Mouse (Mus musculus): ENCODE measurements around the gene Sc5d. TPM values are rescaled to one million over a fixed set of nuclear protein-coding genes. Genes with fewer than 3 reads are reported as not detected.

Gene Sc5d
- polyA plus RNA-seq, 1 experiment from 2014 or later: 33.2 TPM

DNA sequence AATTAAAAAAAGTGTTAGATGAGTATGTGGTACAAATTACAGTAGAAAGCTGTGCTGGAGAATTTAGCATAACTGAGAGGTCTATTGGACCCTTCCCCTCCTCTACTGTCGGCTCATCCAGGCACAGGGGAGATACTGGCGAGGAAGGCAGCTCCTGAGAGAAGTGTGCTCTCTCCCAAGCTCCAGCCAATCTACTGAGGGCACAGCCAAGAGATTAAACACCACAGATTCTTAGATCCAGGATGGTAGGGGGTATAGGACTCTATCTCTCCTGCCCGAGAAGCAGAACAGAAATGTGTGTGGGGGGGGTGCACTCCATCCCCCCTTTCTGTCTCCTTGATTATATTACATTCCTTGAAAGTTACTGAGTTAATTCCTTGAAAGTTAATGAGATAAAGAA is 14.0 kb upstream of the Sc5d start:
- ATAC-seq (ENCODE audit: low read depth): no peak
- H3K27ac ChIP-seq (ENCODE audit: low read length): no peak overlapping the region
- 62% methylated on average over 3 of the region's 3 CpGs for WGBS

DNA sequence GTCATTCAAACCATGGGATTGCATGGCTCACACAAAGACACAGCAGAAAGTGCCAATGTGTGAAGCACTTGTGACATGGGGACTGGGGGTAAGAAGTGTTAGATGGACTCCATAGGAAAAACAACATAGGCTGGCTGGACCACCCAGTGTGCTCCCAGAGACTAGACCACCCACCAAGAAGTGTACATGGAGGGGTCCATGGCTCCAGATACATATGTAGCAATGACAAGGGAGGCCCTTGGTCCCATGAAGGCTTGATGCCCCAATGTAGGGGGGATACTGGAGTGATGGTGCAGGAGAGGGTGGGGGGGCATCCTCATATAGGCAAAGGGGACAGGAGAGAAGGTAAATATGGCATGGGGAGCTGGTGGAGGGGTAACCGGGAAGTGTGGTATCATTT is 13.6 kb upstream of the Sc5d start:
- ATAC-seq (ENCODE audit: low read depth): no peak
- Histone ChIP-seq H3K27ac (ENCODE audit: low read length) (no peak overlapping the region), H3K36me3 (ENCODE audit: control insufficient read depth, insufficient read depth, low read length) (no peaks in the 10 kb centered on the region), H3K9ac (ENCODE audit: low read length) (no peak overlapping the region), H3K4me1 (replicated peaks; ENCODE audit: control insufficient read depth, insufficient read depth, low read length) (no peaks in the 10 kb centered on the region), H3K9me3 (ENCODE audit: control insufficient read depth, low read length) (no peaks in the 10 kb centered on the region), H3K27me3 (ENCODE audit: control insufficient read depth, insufficient read depth, low read depth, low read length) (no peaks in the 10 kb centered on the region), H3K4me2 (ENCODE audit: low read depth, low read length) (no peak overlapping the region), H3K4me3 (ENCODE audit: low read length) (no peak overlapping the region)
- 77% methylated on average over 1 of the region's 1 CpGs for WGBS

More for the DNA sequence above, 14.0 kb upstream of the Sc5d start:
- H3K4me3 ChIP-seq (ENCODE audit: low read length): no peak overlapping the region
- H3K4me1 ChIP-seq (replicated peaks; ENCODE audit: control insufficient read depth, insufficient read depth, low read length): no peaks in the 10 kb centered on the region
- H3K36me3 ChIP-seq (ENCODE audit: control insufficient read depth, insufficient read depth, low read length): no peaks in the 10 kb centered on the region
- H3K9ac ChIP-seq (ENCODE audit: low read length): no peak overlapping the region
- H3K4me2 ChIP-seq (ENCODE audit: low read depth, low read length): no peak overlapping the region
- no peaks in the 10 kb centered on the region for H3K27me3 ChIP-seq (ENCODE audit: control insufficient read depth, insufficient read depth, low read depth, low read length)
- H3K9me3 ChIP-seq (ENCODE audit: control insufficient read depth, low read length): no peaks in the 10 kb centered on the region

GRCm38 (mm10) chr9:42277162-42277561 is 13.1 kb upstream of the Sc5d start:
- Histone ChIP-seq H3K4me3 (ENCODE audit: low read length) (no peak overlapping the region), H3K9ac (ENCODE audit: low read length) (no peak overlapping the region), H3K27ac (ENCODE audit: low read length) (no peak overlapping the region), H3K36me3 (ENCODE audit: control insufficient read depth, insufficient read depth, low read length) (no peaks in the 10 kb centered on the region), H3K9me3 (ENCODE audit: control insufficient read depth, low read length) (no peaks in the 10 kb centered on the region), H3K4me2 (ENCODE audit: low read depth, low read length) (no peak overlapping the region), H3K4me1 (replicated peaks; ENCODE audit: control insufficient read depth, insufficient read depth, low read length) (no peaks in the 10 kb centered on the region), H3K27me3 (ENCODE audit: control insufficient read depth, insufficient read depth, low read depth, low read length) (no peaks in the 10 kb centered on the region)
- ATAC-seq (ENCODE audit: low read depth): no peak

DNA sequence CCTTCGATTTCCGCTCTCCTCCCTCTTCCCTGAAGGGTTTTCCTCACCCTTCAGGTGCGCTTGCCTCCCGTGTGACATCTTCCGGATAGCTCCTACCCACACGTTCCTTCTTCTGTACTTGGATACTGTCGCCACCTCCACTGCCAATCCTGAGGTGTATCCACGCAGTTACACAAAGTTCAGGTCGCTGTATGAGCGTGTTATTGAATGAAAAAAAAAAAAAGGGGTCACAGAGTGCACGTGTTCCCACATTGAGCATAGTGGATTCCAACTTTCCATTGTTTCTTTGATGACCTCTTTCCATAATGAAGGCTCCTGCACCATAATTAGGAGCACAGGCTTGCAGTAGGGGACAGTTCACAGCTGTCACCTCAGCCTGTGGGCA is 11.7 kb upstream of the Sc5d start:
- Histone ChIP-seq H3K9me3 (ENCODE audit: control insufficient read depth, low read length) (no peaks in the 10 kb centered on the region), H3K4me3 (ENCODE audit: low read length) (no peak overlapping the region), H3K4me2 (ENCODE audit: low read depth, low read length) (no peak overlapping the region), H3K27ac (ENCODE audit: low read length) (no peak overlapping the region), H3K36me3 (ENCODE audit: control insufficient read depth, insufficient read depth, low read length) (no peaks in the 10 kb centered on the region), H3K4me1 (replicated peaks; ENCODE audit: control insufficient read depth, insufficient read depth, low read length) (no peaks in the 10 kb centered on the region), H3K9ac (ENCODE audit: low read length) (no peak overlapping the region), H3K27me3 (ENCODE audit: control insufficient read depth, insufficient read depth, low read depth, low read length) (no peaks in the 10 kb centered on the region)
- 62% methylated on average over 11 of the region's 11 CpGs for WGBS
- ATAC-seq (ENCODE audit: low read depth): no peak

GRCm38 (mm10) chr9:42275027-42275760 is 11.1 kb upstream of the Sc5d start:
- H3K36me3 ChIP-seq (ENCODE audit: control insufficient read depth, insufficient read depth, low read length): no peaks in the 10 kb centered on the region
- 46% methylated on average over 13 of the region's 13 CpGs for WGBS
- H3K9ac ChIP-seq (ENCODE audit: low read length): no peak overlapping the region
- H3K4me2 ChIP-seq (ENCODE audit: low read depth, low read length): no peak overlapping the region
- H3K9me3 ChIP-seq (ENCODE audit: control insufficient read depth, low read length): no peaks in the 10 kb centered on the region
- no peak overlapping the region for H3K4me3 ChIP-seq (ENCODE audit: low read length)
- H3K27me3 ChIP-seq (ENCODE audit: control insufficient read depth, insufficient read depth, low read depth, low read length): no peaks in the 10 kb centered on the region
- H3K27ac ChIP-seq (ENCODE audit: low read length): no peak overlapping the region
- H3K4me1 ChIP-seq (replicated peaks; ENCODE audit: control insufficient read depth, insufficient read depth, low read length): no peaks in the 10 kb centered on the region
- ATAC-seq (ENCODE audit: low read depth): no peak

DNA sequence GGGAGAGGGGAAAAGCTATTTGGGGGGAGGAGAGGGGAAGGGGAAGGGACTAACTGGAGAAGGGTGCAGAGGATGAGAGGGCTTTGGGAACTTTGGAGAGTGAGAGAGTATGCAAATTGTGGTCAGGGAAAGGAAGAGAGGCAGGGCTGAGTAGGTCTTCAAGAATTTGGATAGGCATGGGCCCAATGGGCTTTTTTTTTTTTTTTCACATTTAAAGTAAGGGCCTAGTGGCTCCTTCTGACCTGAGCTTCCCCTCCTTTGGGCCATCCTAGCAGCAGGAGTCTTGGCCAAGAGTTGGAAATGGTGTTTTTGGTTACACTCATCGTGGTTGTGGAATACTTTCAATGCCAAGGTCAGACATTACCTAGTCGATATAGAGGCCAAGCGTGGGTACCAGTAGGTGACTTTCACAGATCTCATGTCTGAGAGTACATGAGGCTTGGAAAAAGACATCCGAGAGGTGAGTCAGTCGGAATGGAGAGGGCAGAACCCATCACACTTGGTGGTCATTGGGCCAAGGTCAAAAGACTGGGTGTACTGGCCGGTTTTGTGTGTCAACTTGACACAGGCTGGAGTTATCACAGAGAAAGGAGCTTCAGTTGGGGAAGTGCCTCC is 9.7 kb upstream of the Sc5d start:
- Histone ChIP-seq H3K4me2 (ENCODE audit: low read depth, low read length) (no peak overlapping the region), H3K27me3 (ENCODE audit: control insufficient read depth, insufficient read depth, low read depth, low read length) (no peaks in the 10 kb centered on the region), H3K4me3 (ENCODE audit: low read length) (no peak overlapping the region), H3K9me3 (ENCODE audit: control insufficient read depth, low read length) (no peaks in the 10 kb centered on the region), H3K4me1 (replicated peaks; ENCODE audit: control insufficient read depth, insufficient read depth, low read length) (no peaks in the 10 kb centered on the region), H3K36me3 (ENCODE audit: control insufficient read depth, insufficient read depth, low read length) (no peaks in the 10 kb centered on the region), H3K9ac (ENCODE audit: low read length) (no peak overlapping the region), H3K27ac (ENCODE audit: low read length) (no peak overlapping the region)
- WGBS: 85% methylated on average over 6 of the region's 6 CpGs
- ATAC-seq (ENCODE audit: low read depth): no peak

DNA sequence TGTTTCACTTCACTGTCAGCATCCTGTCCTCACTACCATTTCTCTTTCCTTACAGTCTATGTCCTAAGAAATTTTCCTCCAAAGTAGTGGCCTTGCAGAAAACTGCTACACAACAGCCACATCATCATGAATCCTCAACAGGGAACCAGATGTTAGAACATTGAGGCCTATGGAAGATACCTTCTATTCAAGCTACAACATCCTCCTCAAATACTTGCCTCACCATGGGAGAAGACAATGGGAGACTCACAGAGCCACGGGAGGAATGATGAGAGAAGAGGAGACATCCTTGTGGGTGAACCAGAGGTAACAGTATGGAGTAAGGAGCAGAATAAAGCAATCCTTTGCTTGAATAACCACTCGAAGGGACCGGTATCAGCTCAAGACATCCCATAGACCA is 9.1 kb upstream of the Sc5d start:
- no peaks in the 10 kb centered on the region for H3K27me3 ChIP-seq (ENCODE audit: control insufficient read depth, insufficient read depth, low read depth, low read length)
- WGBS: 79% methylated on average over 3 of the region's 3 CpGs
- no peaks in the 10 kb centered on the region for H3K4me1 ChIP-seq (replicated peaks; ENCODE audit: control insufficient read depth, insufficient read depth, low read length)
- H3K36me3 ChIP-seq (ENCODE audit: control insufficient read depth, insufficient read depth, low read length): no peaks in the 10 kb centered on the region
- no peak overlapping the region for H3K27ac ChIP-seq (ENCODE audit: low read length)
- no peak overlapping the region for H3K4me3 ChIP-seq (ENCODE audit: low read length)
- ATAC-seq (ENCODE audit: low read depth): no peak
- no peak overlapping the region for H3K4me2 ChIP-seq (ENCODE audit: low read depth, low read length)
- no peak overlapping the region for H3K9ac ChIP-seq (ENCODE audit: low read length)
- H3K9me3 ChIP-seq (ENCODE audit: control insufficient read depth, low read length): no peaks in the 10 kb centered on the region

DNA sequence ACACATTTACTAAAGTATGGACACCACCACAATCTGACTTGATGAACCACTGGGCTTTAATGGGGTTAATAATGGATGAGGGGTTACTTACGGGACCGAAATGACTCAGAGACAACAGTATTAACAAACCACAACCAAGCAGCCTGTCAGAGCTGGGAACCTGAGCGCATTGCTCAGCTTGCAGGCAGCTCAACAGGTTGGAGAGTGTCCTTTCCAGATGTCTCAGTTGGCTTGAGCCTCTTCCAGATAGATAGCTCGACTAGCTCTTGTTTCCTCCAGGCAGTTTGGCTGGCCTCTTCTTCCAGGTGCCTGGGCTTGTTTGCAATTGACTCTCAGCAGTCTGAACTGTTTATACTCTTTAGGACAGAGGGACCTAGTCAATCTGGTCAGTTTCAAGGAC is 8.6 kb upstream of the Sc5d start:
- Histone ChIP-seq H3K4me3 (ENCODE audit: low read length) (no peak overlapping the region), H3K27me3 (ENCODE audit: control insufficient read depth, insufficient read depth, low read depth, low read length) (no peaks in the 10 kb centered on the region), H3K9ac (ENCODE audit: low read length) (no peak overlapping the region), H3K9me3 (ENCODE audit: control insufficient read depth, low read length) (no peaks in the 10 kb centered on the region), H3K4me2 (ENCODE audit: low read depth, low read length) (no peak overlapping the region), H3K4me1 (replicated peaks; ENCODE audit: control insufficient read depth, insufficient read depth, low read length) (no peaks in the 10 kb centered on the region), H3K27ac (ENCODE audit: low read length) (no peak overlapping the region), H3K36me3 (ENCODE audit: control insufficient read depth, insufficient read depth, low read length) (no peaks in the 10 kb centered on the region)
- 49% methylated on average over 4 of the region's 4 CpGs for WGBS
- ATAC-seq (ENCODE audit: low read depth): no peak

- H3K36me3 ChIP-seq (ENCODE audit: control insufficient read depth, insufficient read depth, low read length): no peaks in the 10 kb centered on the region
- no peak overlapping the region for H3K4me3 ChIP-seq (ENCODE audit: low read length)
- H3K27ac ChIP-seq (ENCODE audit: low read length): no peak overlapping the region
- no peaks in the 10 kb centered on the region for H3K27me3 ChIP-seq (ENCODE audit: control insufficient read depth, insufficient read depth, low read depth, low read length)
- no peaks in the 10 kb centered on the region for H3K9me3 ChIP-seq (ENCODE audit: control insufficient read depth, low read length)
- no peak overlapping the region for H3K4me2 ChIP-seq (ENCODE audit: low read depth, low read length)
- ATAC-seq (ENCODE audit: low read depth): no peak
- no peaks in the 10 kb centered on the region for H3K4me1 ChIP-seq (replicated peaks; ENCODE audit: control insufficient read depth, insufficient read depth, low read length)
- no peak overlapping the region for H3K9ac ChIP-seq (ENCODE audit: low read length)
- 55% methylated on average over 5 of the region's 5 CpGs for WGBS
Measured at GRCm38 (mm10) chr9:42271456-42271855, 7.4 kb upstream of the Sc5d start.

Measured in lung, embryonic 16.5 days (tissue).